Mouse (Mus musculus) cerebellum, adult (tissue): Measurements from ENCODE around the gene Car5b.

Experiments used
- ATAC-seq: cut with Nextera tagmentation; 2 replicates; pipeline ENCODE4 v1.9.2; 2017; ENCODE audit warnings: mild to moderate bottlenecking, moderate library complexity, mixed read lengths; ENCODE audit not compliant: insufficient number of reproducible peaks, low FRiP score, low TSS enrichment

Gene Car5b

DNA sequence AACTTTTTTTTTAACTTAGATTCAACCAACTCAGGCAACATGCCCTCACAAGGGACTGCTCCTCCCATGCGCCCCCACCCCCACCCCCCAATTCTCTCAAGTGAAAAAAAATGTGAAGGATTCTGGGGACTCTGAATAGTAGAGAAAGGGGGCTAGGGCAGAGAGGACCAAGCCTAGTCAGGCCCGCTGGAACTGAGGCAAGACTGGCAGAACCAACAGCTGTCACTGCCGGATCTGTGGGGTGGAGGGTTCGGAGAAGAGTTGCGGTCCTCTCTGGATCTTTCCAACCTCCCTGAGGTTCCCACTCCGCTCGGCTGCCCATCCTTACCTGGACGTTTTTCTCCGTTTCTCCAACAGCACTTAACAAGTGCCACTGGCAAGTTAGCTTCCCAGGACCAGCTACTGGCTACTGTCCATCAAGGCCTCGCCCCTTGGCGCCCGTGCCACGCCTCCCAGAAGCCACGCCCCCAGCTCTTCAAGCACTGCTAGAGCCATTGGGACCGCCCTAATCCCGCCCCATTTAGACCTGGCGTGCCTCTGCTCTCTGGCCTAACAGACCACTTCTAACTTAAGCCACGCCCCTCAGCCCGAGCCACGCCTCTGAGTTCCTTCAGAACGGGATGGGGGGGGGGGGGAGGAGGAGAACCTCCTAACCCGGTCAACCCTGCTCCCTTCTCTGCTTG is at the start of gene Car5b:
Gene Car5b, minus strand, starts transcription at position 391 of the 683 bp plus-strand sequence.
- ATAC-seq: 0 out of 2 replicates have a peak, but pooled peaks have one; percentile 61

DNA sequence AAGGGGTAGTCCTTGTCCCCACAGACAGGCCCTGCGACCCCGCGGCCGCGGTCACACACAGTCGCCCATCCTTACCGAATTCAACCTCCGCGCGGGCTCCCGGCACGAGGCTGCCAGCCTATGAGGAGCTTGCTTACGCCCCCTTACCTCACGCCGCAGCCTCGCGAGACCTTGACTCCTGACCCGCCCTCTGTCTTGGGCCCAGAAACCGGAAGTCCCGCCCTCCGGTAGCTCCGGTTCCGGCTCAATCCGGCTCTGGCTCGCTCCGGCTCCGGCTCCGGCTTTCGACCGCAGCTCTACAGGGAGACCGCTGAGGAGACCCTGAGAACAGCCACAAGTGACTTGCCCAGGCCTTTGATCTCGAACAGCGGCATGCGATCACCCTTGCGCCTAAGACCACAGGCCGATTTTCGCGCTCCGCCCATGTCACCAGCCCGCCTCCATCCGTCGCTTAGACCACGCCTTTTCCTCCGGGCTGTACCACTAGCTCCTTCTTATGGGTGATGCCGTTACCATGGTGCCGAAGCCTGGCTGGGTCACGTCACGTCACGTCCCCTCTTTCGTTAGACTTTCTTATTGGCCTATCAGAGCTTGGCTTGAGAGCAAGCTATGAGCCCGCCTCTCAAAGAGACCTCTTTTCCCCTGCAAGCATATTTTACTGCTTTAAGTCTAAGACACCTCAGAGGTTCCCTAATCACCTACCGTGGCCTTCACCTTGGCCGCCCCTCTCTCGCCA is 48.4 kb upstream of the Car5b start, which contains the start of gene Siah1b:
Gene Siah1b, minus strand, starts transcription at position 454 of the 736 bp plus-strand sequence.
- peak; percentile 99 for ATAC-seq

DNA sequence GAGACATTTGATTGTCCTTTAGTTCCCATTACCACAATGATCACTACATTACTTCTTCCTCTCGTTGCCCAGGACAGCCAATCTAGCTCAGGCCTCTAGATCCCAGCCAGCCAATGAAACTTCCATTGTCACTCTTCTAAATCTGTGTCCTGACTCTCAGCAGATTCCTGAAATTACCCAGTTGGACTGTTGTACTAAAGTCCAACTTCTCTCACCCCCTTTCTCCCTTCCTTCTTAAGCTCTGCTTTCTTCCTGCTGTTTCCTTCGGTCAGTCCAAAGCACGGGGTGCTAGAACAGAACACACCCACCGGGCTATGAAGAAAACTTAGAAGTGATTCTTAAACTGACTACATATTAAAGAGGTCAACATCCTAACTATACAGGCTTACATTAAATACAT is 41.2 kb upstream of the Car5b start:
- ATAC-seq: no peak

DNA sequence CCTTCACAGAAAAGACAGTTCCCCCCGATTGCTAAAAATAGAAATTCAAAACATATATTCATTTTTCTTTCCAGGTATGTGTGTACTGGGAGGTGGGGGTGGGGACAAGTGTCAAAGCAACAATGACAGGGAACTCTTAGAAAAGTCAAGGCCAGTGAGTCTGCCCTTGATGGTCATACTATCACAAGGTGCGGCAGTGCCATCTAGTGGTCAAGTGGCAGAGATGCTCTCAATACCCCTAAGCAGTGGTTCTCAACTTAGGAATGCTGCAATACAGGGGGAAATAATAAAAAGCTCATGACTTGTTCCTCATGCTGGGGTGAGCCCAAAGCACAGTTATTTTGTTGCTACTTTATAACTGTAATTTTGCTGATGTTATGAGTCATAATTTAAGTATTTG is 38.4 kb upstream of the Car5b start:
- peak; percentile 68; the same call in 1 of the 2 replicates for ATAC-seq

DNA sequence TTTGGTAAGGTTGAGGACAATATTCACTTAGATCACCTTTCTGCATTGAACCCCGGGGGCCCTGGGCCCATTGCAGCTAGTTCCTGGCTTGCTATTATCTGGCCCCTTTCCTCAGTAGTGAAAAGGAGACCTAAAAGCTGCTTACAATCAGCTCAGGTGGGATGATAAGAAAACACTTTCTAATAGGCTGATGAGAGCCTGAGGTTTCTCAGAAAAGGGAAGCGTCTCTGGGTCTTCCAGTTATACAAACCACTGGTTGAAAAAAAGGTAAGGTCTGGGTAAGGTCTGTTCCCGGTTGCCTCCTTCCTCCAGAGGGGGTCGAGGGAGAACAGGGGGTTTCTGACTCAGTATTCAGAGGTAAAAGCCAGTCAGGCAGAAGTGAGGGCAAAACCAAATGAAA is 31.3 kb upstream of the Car5b start:
- no peak for ATAC-seq

DNA sequence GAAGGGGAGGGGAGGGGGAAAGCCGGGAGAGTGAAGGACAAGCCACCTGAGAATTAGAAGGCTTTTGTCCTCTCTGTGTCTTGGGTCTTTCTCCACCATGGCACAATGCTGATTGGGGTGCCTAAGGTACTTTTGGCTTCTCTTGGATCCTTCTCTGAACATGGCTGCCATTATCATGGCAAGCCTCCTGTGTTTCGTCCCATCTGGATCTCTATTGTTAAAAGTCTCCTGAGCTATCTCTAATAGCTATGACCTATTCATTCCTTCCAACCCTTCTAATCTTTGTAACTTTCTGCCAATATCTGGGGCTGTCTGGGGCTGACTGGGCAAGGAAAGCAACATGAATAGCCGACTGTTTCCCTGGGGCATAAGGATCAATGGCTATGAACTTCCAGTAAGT is 30.7 kb upstream of the Car5b start:
- no peak for ATAC-seq

DNA sequence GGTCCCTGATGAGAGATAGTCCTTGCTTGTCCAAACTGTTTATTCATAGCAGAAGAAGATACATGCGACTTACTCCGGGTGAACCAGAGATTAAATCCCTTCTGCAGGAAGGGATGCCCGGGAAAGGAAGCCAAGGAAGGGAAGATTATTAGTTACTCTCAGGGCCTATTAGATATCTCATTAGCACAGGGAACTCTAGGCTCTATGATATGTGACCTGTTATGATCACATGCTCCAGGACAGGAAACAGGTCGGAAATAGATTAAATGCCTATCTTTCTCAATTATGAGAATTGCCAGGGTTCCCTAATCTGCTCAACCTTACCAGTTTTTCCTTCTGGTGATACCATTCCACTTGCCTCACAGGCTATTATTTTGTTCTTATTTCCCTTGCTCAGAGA is 27.9 kb upstream of the Car5b start:
- no peak for ATAC-seq

DNA sequence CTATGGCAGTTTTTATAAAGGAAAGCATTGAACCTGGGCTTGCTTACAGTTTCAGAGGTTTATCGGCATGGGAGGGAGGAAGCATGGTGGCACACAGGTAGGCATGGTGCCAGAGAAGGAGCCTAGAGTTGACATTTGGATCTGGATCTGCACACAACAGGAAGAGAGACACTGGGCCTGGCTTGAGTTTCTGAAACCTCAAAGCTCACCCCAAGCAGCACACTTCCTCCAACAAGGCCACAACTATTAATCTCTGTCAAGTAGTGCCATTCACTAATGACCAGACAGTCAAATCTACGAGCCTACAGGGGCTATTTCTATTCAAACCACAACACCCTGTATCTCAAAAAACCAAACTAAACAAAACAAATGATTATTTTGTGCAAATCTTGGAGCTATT is 18.9 kb upstream of the Car5b start:
- no peak for ATAC-seq

DNA sequence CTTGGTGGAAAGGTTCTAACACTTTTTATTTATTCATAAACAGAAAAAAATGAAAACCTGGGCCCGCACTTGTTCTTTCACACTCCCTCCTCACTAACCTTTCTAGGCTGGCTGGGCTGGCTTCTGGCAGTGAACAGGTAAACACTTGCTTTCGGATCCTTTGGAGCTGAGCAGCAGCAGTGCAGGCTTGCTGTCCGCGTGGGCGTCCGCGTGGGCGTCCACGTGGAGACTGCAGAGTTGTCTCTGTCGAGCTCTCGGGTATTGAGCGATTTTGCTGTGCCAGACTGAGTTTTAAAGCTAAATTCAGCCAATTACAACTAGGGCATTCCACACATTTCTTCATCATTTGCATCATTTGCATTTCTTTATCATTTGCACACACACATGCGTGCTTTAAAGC is 14.3 kb upstream of the Car5b start:
- ATAC-seq: no peak

DNA sequence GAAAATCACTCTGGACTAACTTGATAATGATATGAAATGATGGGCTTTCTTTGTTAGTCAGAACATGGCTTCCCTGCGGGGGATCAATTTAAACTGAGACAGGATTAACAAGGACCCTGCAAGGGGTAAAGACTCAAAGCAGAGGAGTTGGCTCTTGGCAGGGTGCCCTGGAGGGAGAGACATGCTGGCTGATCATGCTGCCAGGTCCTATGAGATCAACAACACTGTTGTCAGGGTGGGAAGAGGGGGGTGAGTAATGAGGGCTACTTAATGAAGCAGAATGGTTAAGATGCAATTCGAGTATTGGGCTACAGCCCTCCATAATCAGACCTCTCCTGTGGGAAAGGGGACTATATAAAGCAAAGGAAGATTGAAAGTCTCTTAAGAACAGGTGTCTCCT is 11.1 kb upstream of the Car5b start:
- no peak for ATAC-seq

DNA sequence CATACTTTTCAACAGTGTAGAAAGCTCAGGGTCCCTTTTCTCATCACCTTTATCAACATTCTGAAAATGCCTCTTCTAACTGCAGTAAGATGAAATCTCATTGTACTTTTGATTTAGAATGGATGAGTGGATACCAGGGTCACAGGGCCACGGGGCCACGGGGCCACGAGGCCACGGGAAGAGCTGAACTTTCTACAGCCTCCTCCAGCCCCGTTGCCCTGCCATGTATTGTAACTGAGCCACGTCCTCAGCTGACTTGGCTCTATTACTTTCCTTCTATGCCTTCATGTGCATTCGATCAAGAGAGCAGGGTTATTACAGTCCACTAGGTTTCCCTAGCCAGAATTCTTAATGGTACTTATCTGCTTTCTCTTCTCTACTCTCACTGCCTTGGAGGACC is 8.1 kb upstream of the Car5b start:
- no peak for ATAC-seq

DNA sequence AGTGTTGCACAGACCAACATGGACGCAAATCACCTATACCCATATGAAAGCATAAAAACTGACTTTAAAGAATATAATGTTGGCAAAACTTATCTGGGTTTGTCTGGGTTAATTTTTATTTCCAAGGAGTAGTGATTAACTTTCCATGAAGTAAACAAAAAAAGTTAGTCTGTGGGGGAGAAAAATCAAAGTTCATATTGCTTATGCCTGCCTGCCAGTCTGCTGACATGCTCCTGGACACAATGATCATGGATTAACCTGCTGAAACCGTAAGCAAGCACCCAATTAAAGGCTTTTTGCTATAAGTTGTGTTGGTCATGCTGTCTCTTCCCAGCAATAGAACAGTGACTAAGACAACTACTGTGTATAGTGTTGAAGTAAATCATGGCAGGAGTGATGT is 7.6 kb upstream of the Car5b start:
- no peak for ATAC-seq

DNA sequence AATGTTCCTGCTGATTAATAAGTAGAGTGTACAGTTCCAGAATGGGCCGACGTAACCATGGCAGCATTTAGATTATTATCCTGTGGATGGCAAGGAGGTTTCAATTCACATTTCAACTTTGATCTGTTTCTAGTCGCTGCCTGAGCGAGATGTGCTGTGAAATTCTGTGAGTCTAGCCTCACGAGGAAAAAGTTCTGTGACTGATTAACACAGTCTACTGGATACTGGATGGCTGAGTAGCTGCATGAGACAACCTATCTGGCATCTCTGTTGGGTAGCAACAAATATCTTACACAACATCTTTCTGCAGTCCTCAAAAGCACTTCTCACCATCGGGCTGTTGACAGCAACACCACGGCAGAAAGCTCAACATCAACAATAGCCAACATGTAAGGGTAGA is 4.7 kb upstream of the Car5b start:
- ATAC-seq: no peak

DNA sequence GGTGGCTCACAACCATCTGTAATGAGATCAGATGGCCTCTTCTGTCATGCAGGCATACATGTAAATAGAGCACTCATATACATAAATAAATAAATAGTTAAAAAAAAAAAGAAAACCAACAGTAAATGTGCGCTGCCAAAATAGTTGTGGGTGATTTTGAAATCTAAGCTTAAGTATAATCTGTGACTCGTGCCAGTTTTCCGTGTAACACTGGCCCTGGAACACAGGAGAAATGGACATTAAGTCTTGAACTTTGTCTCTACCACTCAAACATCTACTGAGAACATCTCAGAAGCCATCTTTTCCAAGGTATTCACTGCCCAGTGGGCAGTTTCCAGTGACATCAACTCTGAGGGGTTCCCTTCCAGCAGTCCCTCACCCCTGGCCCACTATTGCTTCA is 12.2 kb downstream of the Car5b start:
- ATAC-seq: no peak

DNA sequence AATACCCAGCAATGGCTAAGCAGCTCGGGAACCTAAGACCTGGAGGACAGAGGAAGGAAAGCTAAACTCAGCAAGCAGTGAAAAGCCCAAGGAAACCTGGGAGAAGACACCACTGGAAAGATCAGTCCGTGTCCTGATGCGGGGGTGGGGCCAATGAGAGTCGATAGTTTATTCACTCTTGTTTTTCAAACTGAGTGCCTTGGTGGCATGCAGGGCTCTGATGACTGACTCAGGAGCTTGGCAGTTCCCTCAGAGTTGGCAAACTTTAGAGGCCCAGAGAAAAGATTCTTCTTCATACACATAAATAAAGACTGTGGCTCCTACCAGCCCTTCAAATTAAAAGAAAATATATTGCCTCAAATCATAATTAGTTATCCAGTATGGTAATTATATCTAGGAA is 12.8 kb downstream of the Car5b start:
- ATAC-seq: no peak

DNA sequence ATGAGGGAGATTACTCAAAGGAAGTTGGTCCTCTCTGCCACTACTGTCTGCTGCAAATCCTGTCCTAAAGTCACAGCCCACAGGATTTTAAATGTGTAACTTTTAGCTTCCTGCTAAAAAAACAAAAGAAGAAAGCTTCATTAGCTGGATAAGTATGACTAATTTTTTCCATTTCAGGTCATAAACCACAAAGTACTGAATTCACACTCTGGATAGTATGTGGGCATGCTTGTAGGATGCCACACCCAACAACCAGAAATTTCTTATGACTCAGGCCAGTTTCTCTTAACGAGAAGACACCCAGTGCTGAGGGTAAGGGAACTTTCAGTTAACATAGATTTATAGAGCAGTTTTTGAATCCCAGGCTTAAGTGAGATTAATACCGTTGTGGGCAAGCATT is 14.5 kb downstream of the Car5b start:
- ATAC-seq: no peak

DNA sequence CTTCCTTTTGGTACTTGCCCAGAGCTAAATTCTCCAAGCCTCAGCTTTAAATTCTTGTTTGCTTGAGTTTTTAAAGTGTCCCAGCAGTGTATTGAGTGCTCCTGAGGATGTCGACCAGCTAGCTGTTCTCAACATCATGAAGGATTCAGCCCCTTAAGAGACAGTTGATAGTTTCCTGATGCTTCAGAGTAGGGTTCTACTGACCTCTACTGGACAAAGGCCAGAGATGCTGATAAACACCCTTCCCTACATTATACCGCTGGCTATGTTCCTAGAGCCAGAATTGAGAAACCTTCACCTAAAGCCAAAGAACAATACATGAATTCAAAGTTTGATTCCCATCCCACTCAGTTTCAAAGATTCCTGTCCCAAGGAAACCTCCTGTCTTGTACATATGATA is 23.0 kb downstream of the Car5b start:
- ATAC-seq: peak; percentile 40; the same call in 1 of the 2 replicates

DNA sequence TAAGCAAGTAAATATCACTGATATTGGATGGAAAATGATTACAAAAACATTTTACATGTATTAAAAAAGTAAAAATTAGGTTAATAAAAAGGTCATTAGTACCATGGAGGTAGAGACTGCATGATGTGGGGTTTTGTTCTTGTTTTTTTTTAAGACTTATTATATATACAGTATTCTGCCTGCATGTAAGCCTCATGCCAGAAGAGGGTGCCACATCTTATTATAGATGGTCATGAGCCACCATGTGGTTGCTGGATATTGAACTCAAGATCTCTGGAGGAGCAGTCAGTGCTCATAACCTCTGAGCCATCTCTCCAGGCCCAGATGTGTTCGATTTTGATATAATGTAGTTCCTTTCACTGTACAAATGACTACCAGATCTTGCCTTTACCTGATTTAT is 27.9 kb downstream of the Car5b start:
- no peak for ATAC-seq

DNA sequence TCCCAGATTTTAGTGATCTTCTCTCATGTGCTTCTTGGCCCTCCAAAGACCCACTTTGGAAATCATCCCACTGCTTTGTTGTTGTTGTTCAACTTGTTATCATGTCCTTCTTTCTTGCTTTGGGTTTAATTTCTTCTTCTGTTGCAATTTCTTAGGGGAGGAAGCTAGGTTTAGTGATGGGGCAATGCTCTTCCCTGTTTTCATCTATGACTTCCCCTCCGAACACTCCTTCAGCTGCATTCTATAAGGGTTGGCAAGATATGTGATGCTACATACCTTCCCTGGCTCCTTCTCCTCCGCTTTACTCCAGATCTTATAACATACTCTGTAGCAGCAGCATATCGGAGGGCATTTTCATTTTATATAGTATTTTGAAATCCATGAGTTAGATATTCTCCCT is 31.0 kb downstream of the Car5b start:
- no peak for ATAC-seq

DNA sequence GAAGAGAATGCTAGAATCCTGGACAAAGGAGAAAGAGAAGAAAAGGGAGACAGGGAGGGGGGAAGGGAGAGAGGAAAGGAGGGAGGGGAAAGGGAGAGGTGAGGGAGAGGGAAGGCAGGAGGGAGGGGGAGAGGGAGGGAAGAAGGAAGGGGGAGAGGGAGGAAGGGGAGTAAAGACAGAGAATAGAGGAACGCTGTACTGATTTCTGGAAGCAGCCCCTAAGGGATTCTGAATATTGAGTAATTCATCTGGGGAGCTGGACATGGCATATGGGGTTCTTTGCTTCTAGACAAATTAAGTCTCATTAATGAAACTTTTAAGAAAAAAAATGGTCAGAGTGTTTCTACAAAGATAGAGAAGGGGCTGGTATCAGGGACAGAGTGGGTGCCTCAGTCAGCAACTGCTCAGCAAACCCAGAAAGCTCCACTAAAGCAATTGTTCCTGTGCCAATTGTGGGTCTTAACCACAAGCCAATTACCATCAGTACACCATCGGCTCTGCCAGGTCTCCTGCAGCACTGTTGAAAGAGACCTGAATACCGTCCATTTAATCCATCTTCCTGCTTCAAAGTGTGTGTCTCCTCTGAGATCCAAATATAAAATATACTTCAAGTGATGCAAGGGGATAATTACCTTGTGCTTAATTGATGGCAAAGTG is 40.0 kb downstream of the Car5b start:
- ATAC-seq: no peak

DNA sequence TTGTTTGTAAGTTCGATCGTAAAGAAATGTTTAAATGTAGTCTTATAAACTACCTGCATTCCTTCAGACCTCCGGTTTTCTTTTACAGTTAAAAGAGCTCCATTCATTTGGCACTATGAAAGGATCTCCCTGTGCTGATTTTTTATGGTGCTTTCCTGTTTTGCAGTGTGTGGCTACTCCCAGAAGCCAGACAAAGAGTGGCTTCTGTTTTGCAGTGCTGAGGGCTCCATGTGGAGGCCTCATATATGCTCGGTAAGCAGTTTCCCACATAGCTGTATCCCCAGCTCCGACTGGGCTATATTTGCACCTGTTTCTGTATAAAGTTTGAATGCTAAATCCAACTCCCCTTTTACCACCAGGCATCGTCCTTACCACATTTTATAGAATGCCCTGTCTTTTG is 45.7 kb downstream of the Car5b start:
- ATAC-seq: no peak

DNA sequence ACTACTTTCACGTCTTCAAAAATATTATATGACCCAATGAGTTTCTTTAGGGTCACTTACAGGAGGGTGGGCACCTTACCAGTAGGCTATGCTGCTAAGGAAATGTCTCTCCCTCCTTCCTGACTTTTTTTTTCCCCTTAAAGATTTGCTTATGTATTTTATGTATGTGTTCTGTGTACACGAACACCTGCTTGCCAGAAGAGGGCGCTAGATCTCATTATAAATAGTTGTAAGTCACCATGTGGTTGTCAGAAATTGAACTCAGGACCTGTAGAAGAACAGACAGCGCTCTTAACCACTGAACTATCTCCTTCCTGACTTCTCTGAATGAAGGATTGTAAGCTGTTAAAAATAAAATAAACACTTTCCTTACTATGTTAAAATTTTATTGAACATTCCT is 46.3 kb downstream of the Car5b start:
- no peak for ATAC-seq
